Mouse (Mus musculus): ENCODE results near the gene 2010111I01Rik.

2010111I01Rik gene

GRCm38 (mm10) chr13:63258671-63259070 is 294.0 kb downstream of the 2010111I01Rik start:
- DNase-seq (ENCODE audit: extremely low spot score), result no peak

GRCm38 (mm10) chr13:63260133-63260532 is 295.4 kb downstream of the 2010111I01Rik start:
- no peak for DNase-seq (ENCODE audit: extremely low spot score)

GRCm38 (mm10) chr13:63260753-63261631 is 296.3 kb downstream of the 2010111I01Rik start:
- DNase-seq (ENCODE audit: extremely low spot score), result no peak

- no peak for DNase-seq (ENCODE audit: extremely low spot score)
Measured at GRCm38 (mm10) chr13:63261676-63262075, 297.0 kb downstream of the 2010111I01Rik start.

GRCm38 (mm10) chr13:63262168-63262957 is 297.7 kb downstream of the 2010111I01Rik start:
- no peak for DNase-seq (ENCODE audit: extremely low spot score)

- DNase-seq (ENCODE audit: extremely low spot score), result no peak
Measured at GRCm38 (mm10) chr13:63268371-63268770, 303.7 kb downstream of the 2010111I01Rik start.

- no peak for DNase-seq (ENCODE audit: extremely low spot score)
Measured at GRCm38 (mm10) chr13:63268776-63269175, 304.1 kb downstream of the 2010111I01Rik start.

- DNase-seq (ENCODE audit: extremely low spot score), result peak; percentile 9
Measured at GRCm38 (mm10) chr13:63270191-63270590, 305.5 kb downstream of the 2010111I01Rik start.

- no peak for DNase-seq (ENCODE audit: extremely low spot score)
Measured at GRCm38 (mm10) chr13:63272017-63272601, 307.4 kb downstream of the 2010111I01Rik start.

GRCm38 (mm10) chr13:63272602-63273229 is 308.0 kb downstream of the 2010111I01Rik start:
- peak; percentile 82 for DNase-seq (ENCODE audit: extremely low spot score)

- DNase-seq (ENCODE audit: extremely low spot score), result peak; percentile 18
Measured at GRCm38 (mm10) chr13:63273859-63274258, 309.2 kb downstream of the 2010111I01Rik start.

GRCm38 (mm10) chr13:63274488-63275166 is 309.9 kb downstream of the 2010111I01Rik start:
- no peak for DNase-seq (ENCODE audit: extremely low spot score)

- DNase-seq (ENCODE audit: extremely low spot score), result no peak
Measured at GRCm38 (mm10) chr13:63276389-63276788, 311.7 kb downstream of the 2010111I01Rik start.

GRCm38 (mm10) chr13:63277316-63277715 is 312.6 kb downstream of the 2010111I01Rik start:
- DNase-seq (ENCODE audit: extremely low spot score), result no peak

GRCm38 (mm10) chr13:63278141-63278631 is 313.5 kb downstream of the 2010111I01Rik start:
- no peak for DNase-seq (ENCODE audit: extremely low spot score)

- peak; percentile 67 for DNase-seq (ENCODE audit: extremely low spot score)
Measured at GRCm38 (mm10) chr13:63278796-63279475, 314.2 kb downstream of the 2010111I01Rik start.

- no peak for DNase-seq (ENCODE audit: extremely low spot score)
Measured at GRCm38 (mm10) chr13:63279807-63280206, 315.1 kb downstream of the 2010111I01Rik start.

GRCm38 (mm10) chr13:63280344-63280743 is 315.7 kb downstream of the 2010111I01Rik start:
- DNase-seq (ENCODE audit: extremely low spot score), result no peak

GRCm38 (mm10) chr13:63281206-63281605 is 316.5 kb downstream of the 2010111I01Rik start:
- DNase-seq (ENCODE audit: extremely low spot score), result no peak

GRCm38 (mm10) chr13:63283236-63283635 is 318.5 kb downstream of the 2010111I01Rik start:
- no peak for DNase-seq (ENCODE audit: extremely low spot score)

All from embryo, embryonic 9.5 days (tissue).